In the genomic region with DNA sequence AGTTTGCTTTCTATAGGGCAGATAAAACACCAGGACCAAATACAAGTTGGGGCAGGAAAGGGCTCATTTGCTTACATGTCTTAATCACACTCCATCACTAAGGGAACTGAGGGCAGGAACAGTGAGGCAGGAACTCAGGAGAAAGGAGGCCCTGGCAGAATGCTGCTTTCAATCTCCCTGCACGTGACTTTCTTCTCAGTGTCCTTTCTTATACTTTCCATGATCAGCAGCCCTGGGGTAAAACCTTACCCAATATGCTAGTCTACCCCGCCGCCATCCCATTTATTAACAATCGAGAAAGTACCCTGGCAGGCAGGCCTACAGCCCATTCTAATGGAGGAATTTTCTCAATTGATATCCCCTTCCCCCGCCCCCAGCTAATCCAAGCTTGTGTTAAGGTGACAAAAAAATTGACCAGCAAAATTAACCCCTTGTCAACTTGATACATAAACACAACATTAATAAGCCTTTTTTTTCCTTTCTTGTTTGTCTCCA, we compare ENCODE assay signal across 10 mouse cellular contexts. TPM values are rescaled to one million over a fixed set of nuclear protein-coding genes. Genes with fewer than 3 reads are reported as not detected.
DNase-seq lines count a peak whose midpoint lies in the region; ATAC-seq lines count a peak whose summit lies in the region.
"Had no signal": no experiment of that assay in that cellular context is flagged by ENCODE, and none has a peak within 500 bp of the region (broad histone marks: within the 10 kb centered on the region; RNA-seq: fewer than 3 reads in every experiment).

No protein-coding gene starts in this region.

- H3K27ac ChIP-seq in hindbrain, embryonic 15.5 days (replicated peaks) = peak overlapping the region; percentile 93
- H3K27ac ChIP-seq in neural tube, embryonic 13.5 days (replicated peaks) = 0 out of 2 replicates have a peak overlapping the region, but pooled peaks have one; percentile 15

- peak overlapping the region; percentile 83; the same call in 1 of the 2 replicates for H3K4me3 ChIP-seq in hindbrain, embryonic 15.5 days
- H3K4me3 ChIP-seq in neural tube, embryonic 13.5 days = peak overlapping the region; percentile 59; the same call in 1 of the 2 replicates

- H3K27me3 ChIP-seq in hindbrain, embryonic 15.5 days = no peaks in the 10 kb centered on the region
- no peaks in the 10 kb centered on the region for H3K27me3 ChIP-seq in neural tube, embryonic 13.5 days

- DNase-seq in cerebellum, adult 8-10 months = peak; percentile 20
- peak; percentile 8 for DNase-seq in left cerebral cortex, postnatal 4 days
- no peak for DNase-seq in left cerebral cortex, postnatal 36 days (ENCODE audit: low spot score in 2 of 2)
- DNase-seq in testis, postnatal 14 days (ENCODE audit: low spot score) = no peak
- no peak for DNase-seq in right cerebral cortex, postnatal 36 days (ENCODE audit: low spot score in 2 of 2)

- H3K9me3 ChIP-seq in hindbrain, embryonic 15.5 days = no peaks in the 10 kb centered on the region
- H3K9me3 ChIP-seq in neural tube, embryonic 13.5 days = no peaks in the 10 kb centered on the region

- no peaks in the 10 kb centered on the region for H3K36me3 ChIP-seq in hindbrain, embryonic 15.5 days
- no peaks in the 10 kb centered on the region for H3K36me3 ChIP-seq in neural tube, embryonic 13.5 days

- peak overlapping the region; percentile 68 for H3K4me2 ChIP-seq in hindbrain, embryonic 15.5 days
- H3K4me2 ChIP-seq in neural tube, embryonic 13.5 days = peak overlapping the region; percentile 82

- 82% methylated on average over 5 of the region's 5 CpGs for WGBS in hindbrain, embryonic 15.5 days
- 86% methylated on average over 5 of the region's 5 CpGs for WGBS in neural tube, embryonic 13.5 days

- intact Hi-C loops in left cerebral cortex, postnatal 4 days (cut with DNase I) = loop anchor here (5.0 to 10.0 kb wide), 2 partner anchors 37 to 520 kb away; no protein-coding TSS in a partner anchor
- intact Hi-C loops in left cerebral cortex, postnatal 36 days (cut with DNase I) = loop anchor here (5.0 kb wide), 1 partner anchor 688 kb away; a partner anchor contains a TSS

- peaks cover 23% of the 10 kb centered on the region for H3K4me1 ChIP-seq in hindbrain, embryonic 15.5 days (replicated peaks)
- peaks cover 21% of the 10 kb centered on the region for H3K4me1 ChIP-seq in neural tube, embryonic 13.5 days (replicated peaks)

- no peak for ATAC-seq in cerebellum, adult (ENCODE audit: insufficient number of reproducible peaks, low FRiP score, low TSS enrichment)
- no peak for ATAC-seq in hindbrain, embryonic 15.5 days (ENCODE audit: low FRiP score, low read depth)
- no peak for ATAC-seq in neural tube, embryonic 13.5 days (ENCODE audit: low read depth)

- no peak overlapping the region for H3K9ac ChIP-seq in hindbrain, embryonic 15.5 days
- H3K9ac ChIP-seq in neural tube, embryonic 13.5 days = 0 out of 2 replicates have a peak overlapping the region, but pooled peaks have one; percentile 1

RNA-seq across cellular contexts. Expression of a gene that starts 18.5 kb away (rescaled TPM):
- total RNA-seq in left cerebral cortex, postnatal 4 days (2021) = not detected
- not detected for total RNA-seq in left cerebral cortex, postnatal 36 days (2021)
- polyA plus RNA-seq in hindbrain, embryonic 15.5 days (2015; fragmentation: Nextera tagmentation; extraction: Ambion mirVana) = not detected in 2 replicates
- polyA plus RNA-seq in neural tube, embryonic 13.5 days (2015; fragmentation: Nextera tagmentation; extraction: Ambion mirVana) = not detected in 2 replicates
- total RNA-seq: gastrocnemius, adult 18-20 months had no signal

RNA-seq across cellular contexts. Expression of a gene that starts 18.5 kb away (rescaled TPM):
- not detected for total RNA-seq in left cerebral cortex, postnatal 4 days (2021)
- total RNA-seq in left cerebral cortex, postnatal 36 days (2021) = not detected
- polyA plus RNA-seq in hindbrain, embryonic 15.5 days (2015; fragmentation: Nextera tagmentation; extraction: Ambion mirVana) = not detected in 2 replicates
- not detected in 2 replicates for polyA plus RNA-seq in neural tube, embryonic 13.5 days (2015; fragmentation: Nextera tagmentation; extraction: Ambion mirVana)
- total RNA-seq: gastrocnemius, adult 18-20 months had no signal
- polyA plus RNA-seq: liver, embryonic 16.5 days had no signal

RNA-seq across cellular contexts. Expression of a gene that starts 42.8 kb away (rescaled TPM):
- total RNA-seq in left cerebral cortex, postnatal 4 days (2021) = not detected
- total RNA-seq in left cerebral cortex, postnatal 36 days (2021) = not detected
- 0.07 TPM in 1 of 2 replicates, not detected in the other for polyA plus RNA-seq in hindbrain, embryonic 15.5 days (2015; fragmentation: Nextera tagmentation; extraction: Ambion mirVana)
- polyA plus RNA-seq in neural tube, embryonic 13.5 days (2015; fragmentation: Nextera tagmentation; extraction: Ambion mirVana) = not detected in 2 replicates
- total RNA-seq: gastrocnemius, adult 18-20 months had no signal

RNA-seq across cellular contexts. Expression of a gene that starts 46.3 kb away (rescaled TPM):
- total RNA-seq in left cerebral cortex, postnatal 4 days (2021) = 1 to 10 TPM in 1 of 2 experiments, under 1 TPM in 1; 0.64 to 1.0 TPM
- 1 to 10 TPM; 1.3 to 1.4 TPM for total RNA-seq in left cerebral cortex, postnatal 36 days (2021)
- 0.38 and 0.46 TPM in 2 replicates for polyA plus RNA-seq in hindbrain, embryonic 15.5 days (2015; fragmentation: Nextera tagmentation; extraction: Ambion mirVana)
- 0.62 and 0.68 TPM in 2 replicates for polyA plus RNA-seq in neural tube, embryonic 13.5 days (2015; fragmentation: Nextera tagmentation; extraction: Ambion mirVana)
- total RNA-seq: gastrocnemius, adult 18-20 months had no signal

RNA-seq across cellular contexts. Expression of a gene that starts 55.6 kb away (rescaled TPM):
- total RNA-seq in left cerebral cortex, postnatal 4 days (2021) = not detected
- not detected for total RNA-seq in left cerebral cortex, postnatal 36 days (2021)
- polyA plus RNA-seq in hindbrain, embryonic 15.5 days (2015; fragmentation: Nextera tagmentation; extraction: Ambion mirVana) = 0.12 TPM in 1 of 2 replicates, not detected in the other
- 0.10 TPM in 1 of 2 replicates, not detected in the other for polyA plus RNA-seq in neural tube, embryonic 13.5 days (2015; fragmentation: Nextera tagmentation; extraction: Ambion mirVana)
- total RNA-seq: gastrocnemius, adult 18-20 months had no signal

Comparison
In these comparisons a context has a peak if more than half of its experiments do, and no peak if none do; other contexts are left out.
1. DNase-seq: peak in cerebellum, adult 8-10 months (single experiment) and left cerebral cortex, postnatal 4 days (single experiment); none in left cerebral cortex, postnatal 36 days (0 of 2), testis, postnatal 14 days (single experiment) and right cerebral cortex, postnatal 36 days (0 of 2).